Mouse (Mus musculus): ENCODE results near the gene 4930444G20Rik. TPM values are rescaled to one million over a fixed set of nuclear protein-coding genes. Genes with fewer than 3 reads are reported as not detected.
"Not testable (repeated sequence)": the region's sequence is repeated elsewhere in the genome, so short reads cannot be mapped to it uniquely, and the experiment has no call there.

4930444G20Rik gene
- polyA plus RNA-seq (2012; rRNA removed), result not detected in 2 replicates

GRCm38 (mm10) chr10:22067979-22068378 is at the start of gene 4930444G20Rik:
4930444G20Rik (minus strand) TSS chr10:22068079.
- 92% methylated on average over 7 of the region's 7 CpGs for WGBS
- not testable (repeated sequence) for H3K4me1 ChIP-seq (ENCODE audit: control insufficient read depth, insufficient read depth, low read length); DNase-seq; H3K4me3 ChIP-seq (replicated peaks; ENCODE audit: extremely low read depth, low read depth, low read length)

GRCm38 (mm10) chr10:22074531-22074930 is 6.7 kb upstream of the 4930444G20Rik start:
- 75% methylated on average over 2 of the region's 2 CpGs for WGBS
- no peak for DNase-seq
- no peak overlapping the region for H3K4me3 ChIP-seq (replicated peaks; ENCODE audit: extremely low read depth, low read depth, low read length)
- no peaks in the 10 kb centered on the region for H3K4me1 ChIP-seq (ENCODE audit: control insufficient read depth, insufficient read depth, low read length)
- TF ChIP-seq CTCF (IDR thresholded peaks at IDR 0.05; ENCODE audit: insufficient read depth, low read length), result no peak
- no peak for TF ChIP-seq POLR2A (IDR thresholded peaks at IDR 0.05; ENCODE audit: borderline replicate concordance, extremely low read depth, low read depth, low read length)

GRCm38 (mm10) chr10:22072739-22073138 is 4.9 kb upstream of the 4930444G20Rik start:
- peak; percentile 24 for DNase-seq
- H3K4me1 ChIP-seq (ENCODE audit: control insufficient read depth, insufficient read depth, low read length), result no peaks in the 10 kb centered on the region
- no peak overlapping the region for H3K4me3 ChIP-seq (replicated peaks; ENCODE audit: extremely low read depth, low read depth, low read length)
- TF ChIP-seq CTCF (IDR thresholded peaks at IDR 0.05; ENCODE audit: insufficient read depth, low read length), result no peak
- TF ChIP-seq POLR2A (IDR thresholded peaks at IDR 0.05; ENCODE audit: borderline replicate concordance, extremely low read depth, low read depth, low read length), result no peak
- 61% methylated on average over 2 of the region's 2 CpGs for WGBS

- no peaks in the 10 kb centered on the region for H3K4me1 ChIP-seq (ENCODE audit: control insufficient read depth, insufficient read depth, low read length)
- TF ChIP-seq POLR2A (IDR thresholded peaks at IDR 0.05; ENCODE audit: borderline replicate concordance, extremely low read depth, low read depth, low read length) (no peak), CTCF (IDR thresholded peaks at IDR 0.05; ENCODE audit: insufficient read depth, low read length) (no peak)
- H3K4me3 ChIP-seq (replicated peaks; ENCODE audit: extremely low read depth, low read depth, low read length), result no peak overlapping the region
- whole genome bisulfite sequencing, result 37% methylated on average over 4 of the region's 4 CpGs
- DNase-seq, result no peak
Measured at GRCm38 (mm10) chr10:22070576-22070975, 2.7 kb upstream of the 4930444G20Rik start.

GRCm38 (mm10) chr10:22070168-22070567 is 2.3 kb upstream of the 4930444G20Rik start:
- DNase-seq, result no peak
- H3K4me3 ChIP-seq (replicated peaks; ENCODE audit: extremely low read depth, low read depth, low read length), result no peak overlapping the region
- no peak for TF ChIP-seq POLR2A (IDR thresholded peaks at IDR 0.05; ENCODE audit: borderline replicate concordance, extremely low read depth, low read depth, low read length)
- no peak for TF ChIP-seq CTCF (IDR thresholded peaks at IDR 0.05; ENCODE audit: insufficient read depth, low read length)
- no peaks in the 10 kb centered on the region for H3K4me1 ChIP-seq (ENCODE audit: control insufficient read depth, insufficient read depth, low read length)
- WGBS, result 77% methylated on average over 2 of the region's 2 CpGs

GRCm38 (mm10) chr10:22059415-22059814 is 8.5 kb downstream of the 4930444G20Rik start:
- no peak for TF ChIP-seq POLR2A (IDR thresholded peaks at IDR 0.05; ENCODE audit: borderline replicate concordance, extremely low read depth, low read depth, low read length)
- no peak for TF ChIP-seq CTCF (IDR thresholded peaks at IDR 0.05; ENCODE audit: insufficient read depth, low read length)
- 79% methylated on average over 2 of the region's 2 CpGs for WGBS
- Histone ChIP-seq H3K4me1 (ENCODE audit: control insufficient read depth, insufficient read depth, low read length) (peaks cover 6% of the 10 kb centered on the region; the same call in 1 of the 2 replicates), H3K4me3 (replicated peaks; ENCODE audit: extremely low read depth, low read depth, low read length) (no peak overlapping the region)
- no peak for DNase-seq

- 19% methylated on average over 12 of the region's 12 CpGs for WGBS
- H3K4me1 ChIP-seq (ENCODE audit: control insufficient read depth, insufficient read depth, low read length), result peaks cover 6% of the 10 kb centered on the region; the same call in 1 of the 2 replicates
- TF ChIP-seq POLR2A (IDR thresholded peaks at IDR 0.05; ENCODE audit: borderline replicate concordance, extremely low read depth, low read depth, low read length), result no peak
- no peak for TF ChIP-seq CTCF (IDR thresholded peaks at IDR 0.05; ENCODE audit: insufficient read depth, low read length)
- no peak for DNase-seq
- H3K4me3 ChIP-seq (replicated peaks; ENCODE audit: extremely low read depth, low read depth, low read length), result peak overlapping the region; percentile 55
Measured at GRCm38 (mm10) chr10:22059026-22059325, 8.9 kb downstream of the 4930444G20Rik start.

- TF ChIP-seq POLR2A (IDR thresholded peaks at IDR 0.05; ENCODE audit: borderline replicate concordance, extremely low read depth, low read depth, low read length), result no peak
- TF ChIP-seq CTCF (IDR thresholded peaks at IDR 0.05; ENCODE audit: insufficient read depth, low read length), result no peak
- DNase-seq, result peak; percentile 92
- H3K4me3 ChIP-seq (replicated peaks; ENCODE audit: extremely low read depth, low read depth, low read length), result peak overlapping the region; percentile 63
- 13% methylated on average over 41 of the region's 41 CpGs for WGBS
- H3K4me1 ChIP-seq (ENCODE audit: control insufficient read depth, insufficient read depth, low read length), result peaks cover 6% of the 10 kb centered on the region; the same call in 1 of the 2 replicates
Measured at GRCm38 (mm10) chr10:22058218-22059025, 9.5 kb downstream of the 4930444G20Rik start.

GRCm38 (mm10) chr10:22055308-22055707 is 12.6 kb downstream of the 4930444G20Rik start:
- TF ChIP-seq CTCF (IDR thresholded peaks at IDR 0.05; ENCODE audit: insufficient read depth, low read length) (no peak), POLR2A (IDR thresholded peaks at IDR 0.05; ENCODE audit: borderline replicate concordance, extremely low read depth, low read depth, low read length) (no peak)
- no peak for DNase-seq
- H3K4me1 ChIP-seq (ENCODE audit: control insufficient read depth, insufficient read depth, low read length), result peaks cover 6% of the 10 kb centered on the region; the same call in 1 of the 2 replicates
- H3K4me3 ChIP-seq (replicated peaks; ENCODE audit: extremely low read depth, low read depth, low read length), result no peak overlapping the region

- peak; percentile 61 for TF ChIP-seq CTCF (IDR thresholded peaks at IDR 0.05; ENCODE audit: insufficient read depth, low read length)
- not testable (repeated sequence) for H3K4me1 ChIP-seq (ENCODE audit: control insufficient read depth, insufficient read depth, low read length); H3K4me3 ChIP-seq (replicated peaks; ENCODE audit: extremely low read depth, low read depth, low read length)
- 4% methylated on average over 3 of the region's 3 CpGs for WGBS
- peak; percentile 49 for DNase-seq
Measured at GRCm38 (mm10) chr10:22036256-22036655, 31.6 kb downstream of the 4930444G20Rik start.

All from lung, adult 2 months (tissue).